Mouse (Mus musculus) midbrain, embryonic 15.5 days (tissue): ENCODE data around the gene Mrps27. TPM values are rescaled to one million over a fixed set of nuclear protein-coding genes. Genes with fewer than 3 reads are reported as not detected.

ENCODE experiments used
- ATAC-seq: fragments of 200-750 bp; cut with Nextera tagmentation; replicated peaks from 2 replicates; pipeline ENCODE4 v1.8.0; 2017; ENCODE audit warnings: moderate TSS enrichment
- H3K27ac ChIP-seq: fragments of 300-500 bp; sonication (generic); 2 replicates; pipeline ENCODE4 v1.5.1; 2015; ENCODE audit warnings: mild to moderate bottlenecking, inconsistent platforms
- H3K27me3 ChIP-seq: fragments of 300-500 bp; sonication (generic); replicated peaks from 2 replicates; pipeline ENCODE4 v1.6.1; 2015; ENCODE audit warnings: inconsistent platforms
- H3K36me3 ChIP-seq: fragments of 300-500 bp; sonication (generic); replicated peaks from 2 replicates; pipeline ENCODE4 v1.6.1; 2015; ENCODE audit warnings: inconsistent platforms
- H3K4me1 ChIP-seq: fragments of 300-500 bp; sonication (generic); 2 replicates; pipeline ENCODE4 v1.6.1; 2015; ENCODE audit warnings: inconsistent platforms
- H3K4me2 ChIP-seq: fragments of 300-500 bp; sonication (generic); 2 replicates; pipeline ENCODE4 v1.6.1; 2015; ENCODE audit warnings: inconsistent platforms, mild to moderate bottlenecking, moderate library complexity
- H3K4me3 ChIP-seq: fragments of 300-500 bp; sonication (generic); 2 replicates; pipeline ENCODE4 v1.5.1; 2015; ENCODE audit warnings: mild to moderate bottlenecking, inconsistent platforms
- H3K9ac ChIP-seq: fragments of 300-500 bp; sonication (generic); 2 replicates; pipeline ENCODE4 v1.6.1; 2015; ENCODE audit warnings: mild to moderate bottlenecking, inconsistent platforms
- H3K9me3 ChIP-seq: fragments of 300-500 bp; sonication (generic); 2 replicates; pipeline ENCODE4 v1.6.1; 2016; ENCODE audit warnings: inconsistent platforms
- WGBS: fragments of 180-500 bp; shearing (Covaris S2); methylation state at CpG from one replicate; pipeline ENCODE4 v1.1.7; 2015; ENCODE audit warnings: mixed read lengths; 5-methylcytosine and 5-hydroxymethylcytosine counted together
- polyA plus RNA-seq: library from polyadenylated mRNA; unstranded; fragments of >200 nt; fragmentation: Nextera tagmentation; extraction: Ambion mirVana; gene quantifications from 2 replicates; pipeline ENCODE4 v1.2.1, GENCODE M21; 2015

The Mrps27 gene
- polyA plus RNA-seq, 1 experiment from 2014 or later: 38.9 TPM

DNA sequence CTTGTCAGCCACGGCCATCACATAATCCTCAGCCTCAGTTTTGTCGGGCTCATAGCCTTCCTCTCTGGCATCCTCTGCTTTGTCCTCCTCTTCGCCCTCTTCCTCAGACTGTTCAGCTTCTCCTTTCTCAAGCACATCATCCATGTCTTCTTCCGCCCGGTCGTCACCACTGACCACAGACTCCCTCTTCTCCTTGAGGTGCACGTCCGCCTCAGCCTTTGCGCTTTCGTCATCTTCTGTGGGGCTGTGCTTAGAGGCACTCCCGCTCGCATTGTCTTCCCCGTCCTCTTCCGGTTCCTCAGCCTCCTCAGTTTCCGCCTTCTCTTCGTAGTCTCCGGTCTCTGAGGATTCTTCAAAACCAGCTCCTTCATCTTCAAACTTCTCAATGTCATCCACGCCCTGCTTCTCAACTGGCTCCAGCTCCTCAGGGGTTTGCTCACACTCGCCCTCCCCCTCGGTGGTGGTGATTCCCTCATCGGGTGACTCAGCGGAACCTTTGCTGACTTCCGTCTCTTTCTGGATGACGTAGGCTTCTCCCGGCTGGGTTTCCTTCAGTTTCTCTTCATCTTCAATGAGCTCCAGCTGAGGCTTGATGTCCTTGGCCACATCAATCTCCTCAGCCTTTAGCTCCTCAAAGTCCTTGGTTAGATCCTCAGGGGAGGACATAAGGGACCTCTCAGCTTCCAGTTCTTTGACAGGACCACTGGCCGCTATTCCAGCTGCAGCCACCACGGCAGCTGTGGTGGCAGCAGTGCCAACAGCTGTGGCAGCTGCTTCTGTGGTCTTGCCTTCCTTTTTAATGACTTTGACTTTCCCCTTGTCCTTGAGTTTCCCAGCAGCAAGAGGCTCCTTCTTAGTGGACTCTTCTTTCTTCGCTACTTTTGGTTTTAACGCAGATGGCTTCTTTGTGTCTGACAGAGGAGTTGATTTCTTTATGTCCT is 88.8 kb downstream of the Mrps27 start:
- Histone ChIP-seq H3K9me3 (no peaks in the 10 kb centered on the region), H3K9ac (no peak overlapping the region), H3K4me2 (no peak overlapping the region), H3K27me3 (no peaks in the 10 kb centered on the region), H3K4me3 (no peak overlapping the region), H3K27ac (no peak overlapping the region), H3K4me1 (no peaks in the 10 kb centered on the region), H3K36me3 (peaks cover 77% of the 10 kb centered on the region)
- ATAC-seq: no peak
- WGBS: 95% methylated on average over 29 of the region's 29 CpGs

DNA sequence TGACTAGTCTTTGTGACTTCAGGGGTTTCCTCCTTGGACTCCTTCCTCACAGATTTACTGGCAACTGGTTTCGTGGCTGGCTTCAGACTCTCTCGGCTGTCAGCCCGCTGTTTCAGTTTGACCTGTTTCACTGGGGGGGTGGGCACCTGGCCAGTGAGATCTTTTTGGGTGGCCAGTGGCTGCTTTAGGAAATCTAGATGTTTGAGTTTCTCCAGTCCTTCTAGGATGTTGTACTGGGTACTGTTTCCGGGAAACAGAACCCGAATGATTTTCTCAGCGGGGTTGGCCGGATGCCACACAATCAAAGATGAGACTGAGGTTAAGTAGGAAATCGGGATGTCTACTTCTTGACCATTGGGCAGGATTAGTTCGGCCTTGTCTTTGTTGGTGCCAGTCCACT is 89.9 kb downstream of the Mrps27 start:
- Histone ChIP-seq H3K4me1 (no peaks in the 10 kb centered on the region), H3K4me2 (no peak overlapping the region), H3K9me3 (no peaks in the 10 kb centered on the region), H3K9ac (no peak overlapping the region), H3K27ac (no peak overlapping the region), H3K4me3 (no peak overlapping the region), H3K27me3 (no peaks in the 10 kb centered on the region), H3K36me3 (peaks cover 74% of the 10 kb centered on the region)
- WGBS: 92% methylated on average over 9 of the region's 9 CpGs
- ATAC-seq: no peak

DNA sequence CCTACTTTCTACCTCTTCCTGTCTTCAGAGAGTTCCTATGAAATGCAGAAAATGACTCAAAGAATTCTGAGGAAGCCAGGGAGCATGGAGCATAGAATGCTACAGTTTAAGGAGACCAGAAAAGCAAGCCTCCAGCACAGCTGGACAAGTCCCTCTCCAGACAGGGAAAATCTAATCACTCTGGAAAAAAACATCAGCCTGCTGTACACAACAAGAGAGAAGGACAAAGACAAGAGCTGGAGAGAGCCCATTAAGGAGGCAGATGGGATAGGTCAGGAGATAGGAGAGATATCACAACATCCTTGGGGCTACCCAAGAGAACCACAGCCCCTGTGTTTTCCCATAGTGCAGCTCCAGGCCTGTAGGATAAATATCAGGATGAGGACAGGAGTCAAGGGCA is 92.5 kb downstream of the Mrps27 start:
- H3K27ac ChIP-seq: no peak overlapping the region
- no peaks in the 10 kb centered on the region for H3K27me3 ChIP-seq
- no peak for ATAC-seq
- peaks cover 8% of the 10 kb centered on the region for H3K4me1 ChIP-seq
- no peak overlapping the region for H3K9ac ChIP-seq
- no peak overlapping the region for H3K4me2 ChIP-seq
- H3K4me3 ChIP-seq: no peak overlapping the region
- H3K36me3 ChIP-seq: peaks cover 71% of the 10 kb centered on the region
- no peaks in the 10 kb centered on the region for H3K9me3 ChIP-seq

DNA sequence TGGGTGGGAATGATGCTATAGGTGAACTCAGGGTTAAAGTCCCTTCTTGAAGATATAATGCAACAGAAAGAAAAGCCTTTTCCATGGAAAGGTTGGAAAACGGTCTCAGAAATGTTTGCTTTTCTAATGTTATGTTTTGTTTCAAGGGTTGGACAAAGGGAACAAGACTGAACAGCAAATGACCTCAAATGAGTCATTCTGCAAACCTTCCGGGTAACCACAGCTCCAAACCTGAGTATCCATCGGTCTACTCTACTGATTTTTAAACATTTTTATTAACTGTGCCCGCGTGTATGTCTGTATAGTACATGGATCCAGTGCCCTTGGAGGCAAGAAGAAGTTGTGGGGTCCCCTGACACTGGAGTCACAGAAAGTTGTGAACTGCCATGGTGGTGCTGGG is 94.8 kb downstream of the Mrps27 start:
- Histone ChIP-seq H3K9ac (no peak overlapping the region), H3K36me3 (peaks cover 50% of the 10 kb centered on the region), H3K4me3 (no peak overlapping the region), H3K27me3 (no peaks in the 10 kb centered on the region), H3K9me3 (no peaks in the 10 kb centered on the region), H3K4me1 (peaks cover 31% of the 10 kb centered on the region), H3K27ac (no peak overlapping the region), H3K4me2 (no peak overlapping the region)
- ATAC-seq: no peak
- WGBS: 96% methylated on average over 5 of the region's 5 CpGs

DNA sequence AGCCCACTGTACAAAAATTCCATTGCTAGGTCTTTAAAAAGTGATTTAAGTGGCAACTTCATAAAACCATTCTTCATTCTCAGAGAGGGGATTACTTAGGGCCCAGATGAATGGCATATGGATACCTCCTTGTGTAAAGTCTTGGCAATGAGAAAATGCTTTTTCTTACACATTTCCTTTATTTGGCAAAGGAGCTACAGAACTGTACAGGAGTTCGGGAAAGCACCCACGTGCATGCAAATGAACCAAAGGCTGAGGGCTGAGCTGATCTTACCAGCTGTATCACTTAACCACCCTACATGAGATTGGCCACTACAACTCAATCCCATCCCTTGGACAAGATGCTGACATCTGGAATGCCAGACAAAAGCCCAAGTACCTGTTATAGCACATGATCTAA is 95.6 kb downstream of the Mrps27 start:
- Histone ChIP-seq H3K4me3 (no peak overlapping the region), H3K27me3 (no peaks in the 10 kb centered on the region), H3K9me3 (no peaks in the 10 kb centered on the region), H3K36me3 (peaks cover 41% of the 10 kb centered on the region), H3K4me2 (no peak overlapping the region), H3K9ac (no peak overlapping the region), H3K4me1 (peaks cover 40% of the 10 kb centered on the region), H3K27ac (no peak overlapping the region)
- ATAC-seq: no peak
- WGBS: 86% methylated on average over 2 of the region's 2 CpGs

DNA sequence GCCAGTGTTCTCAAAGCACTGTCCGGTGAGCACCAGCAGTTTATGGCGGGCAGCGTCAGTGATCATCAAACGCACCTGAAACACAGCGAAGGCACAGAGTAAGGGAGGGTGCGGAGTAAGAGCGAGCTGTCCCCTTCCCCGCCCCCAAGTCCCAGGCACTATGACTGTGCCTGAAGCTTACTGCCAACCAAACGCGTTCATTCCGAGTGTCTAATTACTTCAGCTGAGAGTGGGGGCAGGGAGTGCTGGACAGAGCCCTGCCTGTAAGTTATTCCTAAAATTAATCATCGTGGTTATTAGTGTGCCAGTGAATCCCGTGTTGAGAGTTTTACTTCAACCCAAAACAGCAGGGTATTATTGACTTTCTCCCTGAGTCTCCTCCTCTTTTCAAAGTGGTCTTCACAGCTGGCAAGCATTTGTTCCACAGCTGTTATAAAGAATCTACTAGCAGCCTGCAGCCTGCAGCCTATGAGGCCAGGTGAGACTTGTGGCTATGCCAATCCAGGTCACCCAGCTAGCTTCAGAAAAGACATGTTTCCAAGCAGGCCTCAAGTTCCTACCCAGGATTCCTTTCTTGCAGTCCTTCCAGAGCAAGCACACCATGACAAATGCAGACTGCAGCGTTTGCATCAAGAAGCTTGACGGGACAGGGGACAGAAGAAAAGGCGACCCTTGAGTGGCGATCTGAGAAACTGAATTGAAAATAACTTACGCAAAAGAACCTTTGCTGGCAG is 97.3 kb downstream of the Mrps27 start:
- Histone ChIP-seq H3K4me3 (no peak overlapping the region), H3K4me1 (peaks cover 53% of the 10 kb centered on the region), H3K9ac (no peak overlapping the region), H3K9me3 (no peaks in the 10 kb centered on the region), H3K36me3 (peaks cover 40% of the 10 kb centered on the region), H3K27me3 (no peaks in the 10 kb centered on the region), H3K4me2 (peak overlapping the region; percentile 36; the same call in 1 of the 2 replicates), H3K27ac (peak overlapping the region; percentile 84; the same call in 1 of the 2 replicates)
- WGBS: 37% methylated on average over 18 of the region's 18 CpGs
- ATAC-seq: no peak

DNA sequence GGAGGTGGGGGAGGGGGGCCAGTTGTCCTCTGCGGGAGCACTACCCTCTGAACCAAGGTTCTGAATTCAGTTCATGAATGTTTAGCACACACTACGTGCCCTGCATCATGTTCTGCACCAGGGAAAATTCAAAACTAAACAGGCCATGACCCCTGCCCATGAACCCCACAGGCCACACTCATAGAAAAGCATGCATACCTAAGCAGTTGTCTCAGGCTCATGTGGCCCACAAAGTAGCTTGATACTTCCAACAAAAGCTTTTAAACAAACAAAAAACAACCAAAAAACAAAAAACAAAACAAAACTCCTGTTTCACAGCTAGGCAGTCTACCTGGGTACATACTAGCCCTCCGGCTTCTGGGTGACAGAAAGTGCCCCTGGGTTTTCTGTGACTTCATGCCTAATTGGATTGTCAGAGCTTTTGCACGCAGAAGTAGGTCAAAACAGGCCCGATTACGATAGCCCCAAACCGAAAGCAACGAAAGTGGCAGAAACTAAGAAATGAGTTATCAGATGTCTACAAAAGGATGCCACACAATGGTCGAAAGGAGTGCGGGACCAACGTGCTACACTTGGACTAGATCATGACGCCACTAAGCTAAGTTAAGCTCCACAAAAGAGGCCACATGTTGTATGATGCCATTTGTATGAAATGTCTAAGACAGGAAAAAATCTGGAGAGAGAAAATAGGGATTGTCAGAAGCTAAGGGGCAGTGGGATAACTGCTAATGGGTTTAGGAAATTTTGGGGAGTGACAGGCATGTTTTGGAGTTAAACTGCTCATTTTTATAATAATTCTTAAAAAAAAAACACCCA is 98.1 kb downstream of the Mrps27 start:
- H3K27me3 ChIP-seq: no peaks in the 10 kb centered on the region
- 11% methylated on average over 12 of the region's 12 CpGs for WGBS
- no peak overlapping the region for H3K9ac ChIP-seq
- H3K9me3 ChIP-seq: no peaks in the 10 kb centered on the region
- peaks cover 33% of the 10 kb centered on the region for H3K36me3 ChIP-seq
- H3K27ac ChIP-seq: peak overlapping the region; percentile 84
- no peak overlapping the region for H3K4me3 ChIP-seq
- no peak for ATAC-seq
- H3K4me1 ChIP-seq: peaks cover 61% of the 10 kb centered on the region
- H3K4me2 ChIP-seq: peak overlapping the region; percentile 36

DNA sequence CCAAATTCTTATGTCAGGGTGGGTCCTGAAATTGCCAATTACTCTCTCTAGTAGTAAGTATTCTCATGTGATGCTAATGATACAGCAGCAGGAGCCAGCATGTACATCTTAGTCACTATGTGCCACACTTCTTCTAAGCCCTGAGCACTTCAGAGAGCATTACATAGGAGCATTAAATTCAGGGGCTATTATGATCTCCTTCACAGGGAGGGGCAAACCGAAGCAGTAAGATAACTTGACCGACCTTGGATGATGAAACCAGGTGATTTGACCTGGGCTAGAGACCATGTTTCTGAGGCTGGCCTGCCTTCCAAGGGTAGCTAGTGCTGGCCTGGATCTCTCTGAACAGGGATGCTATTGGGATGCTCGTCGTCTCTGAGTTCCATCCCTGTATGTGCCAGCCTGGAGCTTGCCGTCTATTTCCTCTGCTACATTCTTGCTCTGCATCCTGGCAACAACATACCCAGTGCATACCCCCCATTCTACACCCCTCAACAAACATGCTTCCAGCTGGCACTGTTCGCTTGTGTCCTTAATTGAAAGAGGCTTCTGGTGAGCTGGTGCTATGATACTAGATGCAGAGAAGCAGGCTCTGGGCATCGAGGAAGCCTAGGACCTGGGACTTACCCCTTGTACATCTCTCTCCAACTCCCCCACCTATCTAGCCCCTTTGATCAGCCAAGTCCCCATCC is 99.0 kb downstream of the Mrps27 start:
- H3K9me3 ChIP-seq: no peaks in the 10 kb centered on the region
- peak; percentile 48 for ATAC-seq
- H3K27me3 ChIP-seq: no peaks in the 10 kb centered on the region
- H3K27ac ChIP-seq: peak overlapping the region; percentile 84
- H3K9ac ChIP-seq: peak overlapping the region; percentile 10; the same call in 1 of the 2 replicates
- 0 out of 2 replicates have a peak overlapping the region, but pooled peaks have one; percentile 1 for H3K4me3 ChIP-seq
- H3K36me3 ChIP-seq: peaks cover 28% of the 10 kb centered on the region
- 8% methylated on average over 7 of the region's 7 CpGs for WGBS
- peak overlapping the region; percentile 36 for H3K4me2 ChIP-seq
- H3K4me1 ChIP-seq: peaks cover 70% of the 10 kb centered on the region

DNA sequence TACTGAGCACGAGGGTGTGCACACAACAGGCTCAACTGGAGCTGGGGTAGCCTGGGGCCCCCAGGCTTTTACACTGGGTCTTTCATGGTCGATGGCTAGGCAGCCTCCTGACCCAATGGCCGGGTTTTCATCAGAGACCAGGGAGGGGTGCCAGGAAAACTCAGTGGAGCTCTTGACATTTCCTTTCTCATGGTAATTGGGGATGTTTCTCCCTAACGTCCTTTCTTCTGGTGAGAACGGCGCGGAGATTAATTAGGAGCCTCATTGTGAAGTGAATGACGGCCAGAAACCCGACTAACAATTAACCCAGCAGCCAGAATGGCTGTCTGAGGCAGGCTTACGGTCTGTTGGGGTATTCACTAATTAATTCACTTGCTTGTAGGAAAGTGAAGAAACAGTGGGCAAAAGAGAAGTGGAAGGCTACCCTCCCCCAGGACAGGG is 99.9 kb downstream of the Mrps27 start:
- WGBS: 6% methylated on average over 10 of the region's 10 CpGs
- peak overlapping the region; percentile 36 for H3K4me2 ChIP-seq
- H3K9ac ChIP-seq: peak overlapping the region; percentile 10
- peak; percentile 79 for ATAC-seq
- no peaks in the 10 kb centered on the region for H3K27me3 ChIP-seq
- no peaks in the 10 kb centered on the region for H3K9me3 ChIP-seq
- H3K4me3 ChIP-seq: 0 out of 2 replicates have a peak overlapping the region, but pooled peaks have one; percentile 1
- H3K36me3 ChIP-seq: peaks cover 23% of the 10 kb centered on the region
- peak overlapping the region; percentile 84 for H3K27ac ChIP-seq
- peaks cover 78% of the 10 kb centered on the region for H3K4me1 ChIP-seq

DNA sequence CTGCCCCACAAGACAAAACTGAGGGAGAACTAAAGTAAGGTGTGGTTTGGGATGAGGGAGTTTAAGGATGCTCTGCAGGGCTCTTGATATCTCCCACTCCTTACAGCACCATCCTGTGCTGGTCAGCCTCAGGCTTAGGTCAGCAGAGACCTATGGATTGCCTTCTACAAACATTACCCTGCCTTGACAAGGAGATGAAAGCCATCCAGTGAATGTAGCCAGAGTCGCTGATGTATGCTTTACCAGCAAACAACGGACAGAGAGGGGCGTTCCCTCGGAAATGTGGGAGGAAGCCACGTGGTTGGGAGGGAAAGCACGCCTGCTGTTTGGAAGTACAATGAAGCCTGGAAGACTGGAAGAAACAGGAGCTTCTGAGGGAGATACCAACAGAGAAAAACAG is 100.3 kb downstream of the Mrps27 start:
- Histone ChIP-seq H3K27me3 (no peaks in the 10 kb centered on the region), H3K9me3 (no peaks in the 10 kb centered on the region), H3K9ac (0 out of 2 replicates have a peak overlapping the region, but pooled peaks have one; percentile 10), H3K27ac (peak overlapping the region; percentile 84), H3K4me3 (no peak overlapping the region), H3K4me1 (peaks cover 82% of the 10 kb centered on the region), H3K4me2 (peak overlapping the region; percentile 36), H3K36me3 (peaks cover 19% of the 10 kb centered on the region)
- 1% methylated on average over 6 of the region's 6 CpGs for WGBS
- ATAC-seq: peak; percentile 28

DNA sequence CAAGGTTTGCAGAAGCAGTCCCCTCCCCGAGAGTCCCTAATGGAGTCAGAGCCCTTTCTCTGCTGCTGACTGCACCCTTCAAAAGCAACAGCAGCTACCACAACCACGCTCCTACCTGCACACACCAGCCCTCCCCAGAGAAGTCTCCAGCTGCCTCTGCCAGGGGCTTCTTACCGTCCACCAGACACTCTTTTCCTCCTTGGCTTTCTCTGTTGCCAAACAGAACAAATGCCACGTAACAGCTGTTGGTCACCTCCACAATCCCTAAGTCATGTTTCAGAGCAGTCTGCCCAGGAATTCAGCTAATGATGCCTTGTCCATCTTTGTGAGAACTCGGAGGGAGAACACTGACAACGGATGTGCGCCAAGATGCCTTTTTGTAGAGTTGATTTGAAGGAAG is 102.4 kb downstream of the Mrps27 start:
- WGBS: 43% methylated on average over 7 of the region's 7 CpGs
- H3K4me2 ChIP-seq: peak overlapping the region; percentile 31
- peaks cover 89% of the 10 kb centered on the region for H3K4me1 ChIP-seq
- H3K27me3 ChIP-seq: no peaks in the 10 kb centered on the region
- no peaks in the 10 kb centered on the region for H3K36me3 ChIP-seq
- no peak for ATAC-seq
- H3K9ac ChIP-seq: peak overlapping the region; percentile 23; the same call in 1 of the 2 replicates
- no peaks in the 10 kb centered on the region for H3K9me3 ChIP-seq
- H3K4me3 ChIP-seq: peak overlapping the region; percentile 20; the same call in 1 of the 2 replicates
- H3K27ac ChIP-seq: peak overlapping the region; percentile 69
